Mouse (Mus musculus) liver, adult 2 months (tissue): ENCODE data around the gene Zbtb41.
A peak's percentile ranks its signal among the peaks of the same experiment; 100 is the strongest.

ENCODE experiments used
- CTCF ChIP-seq: fragments of 200-500 bp; IDR thresholded peaks from 2 replicates; pipeline ENCODE4 v1.5.1; 2011; ENCODE audit warnings: low read depth, low read length, control low read depth
- POLR2A ChIP-seq: fragments of 200-500 bp; IDR thresholded peaks from 2 replicates; pipeline ENCODE4 v1.6.1; 2011; ENCODE audit warnings: low read length, control low read depth; ENCODE audit not compliant: insufficient read depth; ENCODE audit errors: extremely low read depth

GRCm38 (mm10) chr1:139454340-139455225 is 32.5 kb downstream of the Zbtb41 start, which contains the start of gene Aspm:
- 0 out of 2 replicates have a peak, but pooled peaks have one; percentile 6 for TF ChIP-seq CTCF
- no peak for TF ChIP-seq POLR2A
